Mouse (Mus musculus): Measurements from ENCODE around the gene Rere. TPM values are rescaled to one million over a fixed set of nuclear protein-coding genes. Genes with fewer than 3 reads are reported as not detected.
"Not testable (repeated sequence)": the region's sequence is repeated elsewhere in the genome, so short reads cannot be mapped to it uniquely, and the experiment has no call there.

Rere gene
- polyA plus RNA-seq, 1 experiment from 2014 or later = 8.3 TPM

DNA sequence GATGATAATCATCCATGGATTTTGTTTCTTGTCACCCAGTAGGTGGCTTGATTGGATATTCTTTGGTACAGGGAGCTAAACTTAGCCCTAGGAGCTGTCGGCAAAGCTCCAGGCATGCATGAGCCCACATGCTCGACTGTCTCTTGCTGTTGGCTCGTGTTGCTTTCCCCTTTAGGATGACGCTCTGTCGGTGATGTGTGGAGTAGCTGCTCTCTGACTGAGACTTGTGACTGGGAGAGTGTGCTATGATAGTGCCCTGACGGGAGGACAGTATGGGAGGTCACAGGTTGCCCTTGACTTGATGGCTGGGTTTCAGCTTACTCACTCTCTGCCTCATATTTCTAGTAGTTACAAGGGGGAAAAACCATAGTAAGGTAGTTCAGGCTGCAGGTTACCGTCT is 192.6 kb downstream of the Rere start:
- 78% methylated on average over 7 of the region's 7 CpGs for WGBS
- no peak for ATAC-seq (ENCODE audit: low FRiP score, low TSS enrichment)
- Histone ChIP-seq H3K36me3 (ENCODE audit: control insufficient read depth, insufficient read depth, low read length) (peaks cover 2% of the 10 kb centered on the region; the same call in 1 of the 2 replicates), H3K9ac (ENCODE audit: low read length) (no peak overlapping the region), H3K4me3 (ENCODE audit: low read depth, low read length) (no peak overlapping the region), H3K4me2 (replicated peaks; ENCODE audit: low read depth) (no peak overlapping the region), H3K9me3 (ENCODE audit: control insufficient read depth, low read length) (no peaks in the 10 kb centered on the region), H3K4me1 (replicated peaks; ENCODE audit: control insufficient read depth, insufficient read depth) (no peaks in the 10 kb centered on the region), H3K27me3 (ENCODE audit: control insufficient read depth, insufficient read depth, low read length) (no peaks in the 10 kb centered on the region), H3K27ac (replicated peaks) (no peak overlapping the region)
- no peak for DNase-seq (ENCODE audit: low spot score)
- TF ChIP-seq CTCF (IDR thresholded peaks at IDR 0.05; ENCODE audit: low read depth) = no peak
- TF ChIP-seq EP300 (optimal IDR thresholded peaks at IDR 0.05) = no peak

DNA sequence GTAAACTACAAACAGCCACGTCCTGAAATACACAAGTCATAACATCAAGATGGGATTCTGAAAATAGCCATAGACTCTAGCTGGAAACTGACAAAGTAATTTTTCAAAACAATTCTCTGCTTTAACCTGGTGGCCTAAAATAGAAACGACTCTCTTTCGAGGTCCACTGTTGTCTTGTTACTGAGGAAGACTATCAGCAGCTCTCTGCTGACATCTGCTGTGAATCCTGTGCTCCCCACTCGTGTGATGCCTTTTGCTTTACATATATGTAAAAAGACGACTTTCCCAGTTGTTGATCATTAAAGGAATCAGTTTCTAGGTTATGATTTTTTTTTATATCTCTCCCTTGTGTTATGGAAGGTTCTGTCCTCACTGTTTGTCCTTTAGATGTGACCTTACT is 194.8 kb downstream of the Rere start:
- Histone ChIP-seq H3K9me3 (ENCODE audit: control insufficient read depth, low read length) (no peaks in the 10 kb centered on the region), H3K4me2 (replicated peaks; ENCODE audit: low read depth) (no peak overlapping the region), H3K4me1 (replicated peaks; ENCODE audit: control insufficient read depth, insufficient read depth) (no peaks in the 10 kb centered on the region), H3K27ac (replicated peaks) (no peak overlapping the region), H3K9ac (ENCODE audit: low read length) (no peak overlapping the region), H3K36me3 (ENCODE audit: control insufficient read depth, insufficient read depth, low read length) (peaks cover 2% of the 10 kb centered on the region; the same call in 1 of the 2 replicates), H3K27me3 (ENCODE audit: control insufficient read depth, insufficient read depth, low read length) (no peaks in the 10 kb centered on the region), H3K4me3 (ENCODE audit: low read depth, low read length) (no peak overlapping the region)
- ATAC-seq (ENCODE audit: low FRiP score, low TSS enrichment) (no peak), DNase-seq (ENCODE audit: low spot score) (no peak)
- TF ChIP-seq EP300 (optimal IDR thresholded peaks at IDR 0.05) = no peak
- TF ChIP-seq CTCF (IDR thresholded peaks at IDR 0.05; ENCODE audit: low read depth) = peak; percentile 60
- 40% methylated on average over 5 of the region's 5 CpGs for WGBS

GRCm38 (mm10) chr4:150478006-150478405 is 196.6 kb downstream of the Rere start:
- no peaks in the 10 kb centered on the region for H3K9me3 ChIP-seq (ENCODE audit: control insufficient read depth, low read length)
- no peak overlapping the region for H3K27ac ChIP-seq (replicated peaks)
- DNase-seq (ENCODE audit: low spot score) = no peak
- no peaks in the 10 kb centered on the region for H3K4me1 ChIP-seq (replicated peaks; ENCODE audit: control insufficient read depth, insufficient read depth)
- H3K27me3 ChIP-seq (ENCODE audit: control insufficient read depth, insufficient read depth, low read length) = no peaks in the 10 kb centered on the region
- no peak overlapping the region for H3K4me2 ChIP-seq (replicated peaks; ENCODE audit: low read depth)
- no peak overlapping the region for H3K9ac ChIP-seq (ENCODE audit: low read length)
- WGBS = 83% methylated on average over 6 of the region's 6 CpGs
- ATAC-seq (ENCODE audit: low FRiP score, low TSS enrichment) = no peak
- TF ChIP-seq EP300 (optimal IDR thresholded peaks at IDR 0.05) (no peak), CTCF (IDR thresholded peaks at IDR 0.05; ENCODE audit: low read depth) (no peak; the same call in 1 of the 2 replicates)
- no peak overlapping the region for H3K4me3 ChIP-seq (ENCODE audit: low read depth, low read length)
- H3K36me3 ChIP-seq (ENCODE audit: control insufficient read depth, insufficient read depth, low read length) = peaks cover 2% of the 10 kb centered on the region; the same call in 1 of the 2 replicates

DNA sequence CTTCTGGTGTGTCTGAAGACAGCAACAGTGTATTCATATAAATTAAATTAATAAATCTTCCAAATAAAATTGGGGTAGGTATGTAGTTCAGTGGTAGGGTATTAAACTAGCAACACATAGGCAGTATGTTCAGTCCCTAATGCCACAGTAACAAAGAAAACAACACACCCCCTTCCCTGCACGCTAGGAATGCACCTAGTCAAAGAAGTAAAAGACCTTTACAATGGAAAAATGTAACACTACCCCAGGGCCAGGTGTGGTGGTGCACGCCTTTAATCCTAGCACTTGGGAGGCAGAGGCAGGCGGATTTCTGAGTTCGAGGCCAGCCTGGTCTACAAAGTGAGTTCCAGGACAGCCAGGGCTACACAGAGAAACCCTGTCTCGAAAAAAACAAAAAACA is 201.6 kb downstream of the Rere start:
- 83% methylated on average over 5 of the region's 5 CpGs for WGBS
- H3K36me3 ChIP-seq (ENCODE audit: control insufficient read depth, insufficient read depth, low read length); H3K27me3 ChIP-seq (ENCODE audit: control insufficient read depth, insufficient read depth, low read length); H3K9me3 ChIP-seq (ENCODE audit: control insufficient read depth, low read length); DNase-seq (ENCODE audit: low spot score); H3K9ac ChIP-seq (ENCODE audit: low read length); H3K4me3 ChIP-seq (ENCODE audit: low read depth, low read length); H3K4me2 ChIP-seq (replicated peaks; ENCODE audit: low read depth); H3K4me1 ChIP-seq (replicated peaks; ENCODE audit: control insufficient read depth, insufficient read depth); ATAC-seq (ENCODE audit: low FRiP score, low TSS enrichment); H3K27ac ChIP-seq (replicated peaks): not testable (repeated sequence)

- H3K9me3 ChIP-seq (ENCODE audit: control insufficient read depth, low read length) = no peaks in the 10 kb centered on the region
- ATAC-seq (ENCODE audit: low FRiP score, low TSS enrichment) = no peak
- WGBS = 34% methylated on average over 2 of the region's 2 CpGs
These were observed 204.7 kb downstream of the Rere start for GRCm38 (mm10) chr4:150486097-150486496.

DNA sequence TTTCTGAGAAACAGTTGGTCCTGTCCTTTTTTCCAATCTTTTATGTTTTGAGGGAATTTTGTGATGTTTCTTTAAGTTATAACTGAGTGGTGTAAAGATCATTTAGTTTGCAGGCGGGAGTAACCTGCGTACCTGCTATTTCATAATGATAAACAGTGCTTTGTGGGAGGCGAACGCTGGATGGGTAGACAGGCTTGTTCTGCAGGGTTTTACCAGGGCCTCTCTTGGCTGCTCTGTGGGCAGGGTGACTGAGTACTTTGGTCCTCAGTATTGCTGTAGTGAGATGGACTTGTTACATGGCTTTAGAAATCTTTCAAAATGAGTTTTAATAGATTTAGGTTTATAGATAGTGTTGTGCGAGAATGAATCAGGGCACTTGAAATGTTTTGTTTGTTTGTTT is 205.7 kb downstream of the Rere start:
- WGBS = 27% methylated on average over 5 of the region's 5 CpGs
- Histone ChIP-seq H3K27ac (replicated peaks) (peak overlapping the region; percentile 70; the same call in 1 of the 2 replicates), H3K4me1 (replicated peaks; ENCODE audit: control insufficient read depth, insufficient read depth) (peaks cover 9% of the 10 kb centered on the region; the same call in 1 of the 2 replicates), H3K9me3 (ENCODE audit: control insufficient read depth, low read length) (no peaks in the 10 kb centered on the region), H3K4me3 (ENCODE audit: low read depth, low read length) (no peak overlapping the region), H3K27me3 (ENCODE audit: control insufficient read depth, insufficient read depth, low read length) (no peaks in the 10 kb centered on the region), H3K4me2 (replicated peaks; ENCODE audit: low read depth) (peak overlapping the region; percentile 62; the same call in 1 of the 2 replicates), H3K9ac (ENCODE audit: low read length) (no peak overlapping the region), H3K36me3 (ENCODE audit: control insufficient read depth, insufficient read depth, low read length) (no peaks in the 10 kb centered on the region)
- TF ChIP-seq CTCF (IDR thresholded peaks at IDR 0.05; ENCODE audit: low read depth) (no peak), EP300 (optimal IDR thresholded peaks at IDR 0.05) (no peak)
- DNase-seq (ENCODE audit: low spot score) (peak; percentile 34), ATAC-seq (ENCODE audit: low FRiP score, low TSS enrichment) (no peak)

More at GRCm38 (mm10) chr4:150486097-150486496, 204.7 kb downstream of the Rere start:
- no peak for DNase-seq (ENCODE audit: low spot score)
- Histone ChIP-seq H3K4me1 (replicated peaks; ENCODE audit: control insufficient read depth, insufficient read depth) (peaks cover 9% of the 10 kb centered on the region; the same call in 1 of the 2 replicates), H3K4me3 (ENCODE audit: low read depth, low read length) (no peak overlapping the region), H3K27ac (replicated peaks) (no peak overlapping the region; the same call in 1 of the 2 replicates), H3K36me3 (ENCODE audit: control insufficient read depth, insufficient read depth, low read length) (no peaks in the 10 kb centered on the region), H3K27me3 (ENCODE audit: control insufficient read depth, insufficient read depth, low read length) (no peaks in the 10 kb centered on the region), H3K4me2 (replicated peaks; ENCODE audit: low read depth) (no peak overlapping the region), H3K9ac (ENCODE audit: low read length) (no peak overlapping the region)
- TF ChIP-seq CTCF (IDR thresholded peaks at IDR 0.05; ENCODE audit: low read depth) = no peak
- TF ChIP-seq EP300 (optimal IDR thresholded peaks at IDR 0.05) = no peak
